Mouse (Mus musculus) heart, embryonic 13.5 days (tissue): Measurements from ENCODE around the gene Igf1. TPM values are rescaled to one million over a fixed set of nuclear protein-coding genes. Genes with fewer than 3 reads are reported as not detected.

Experiments used
- ATAC-seq: fragments of 200-750 bp; cut with Nextera tagmentation; 2 replicates; pipeline ENCODE4 v1.8.0; 2017; ENCODE audit warnings: moderate TSS enrichment; ENCODE audit not compliant: insufficient number of reproducible peaks, low FRiP score, low TSS enrichment; ENCODE audit errors: extremely low read depth
- H3K27ac ChIP-seq: fragments of 300-500 bp; sonication (generic); replicated peaks from 2 replicates; pipeline ENCODE4 v1.5.1; 2015; ENCODE audit warnings: moderate library complexity, mild to moderate bottlenecking, inconsistent platforms
- H3K27me3 ChIP-seq: fragments of 300-500 bp; sonication (generic); replicated peaks from 2 replicates; pipeline ENCODE4 v1.6.1; 2015; ENCODE audit warnings: mild to moderate bottlenecking, inconsistent platforms
- H3K36me3 ChIP-seq: fragments of 300-500 bp; sonication (generic); 2 replicates; pipeline ENCODE4 v1.6.1; 2015; ENCODE audit warnings: mild to moderate bottlenecking, inconsistent platforms
- H3K4me1 ChIP-seq: fragments of 300-500 bp; sonication (generic); 2 replicates; pipeline ENCODE4 v1.6.1; 2015; ENCODE audit warnings: inconsistent platforms
- H3K4me2 ChIP-seq: fragments of 300-500 bp; sonication (generic); 2 replicates; pipeline ENCODE4 v1.6.1; 2015; ENCODE audit warnings: inconsistent platforms, mild to moderate bottlenecking, moderate library complexity
- H3K4me3 ChIP-seq: fragments of 300-500 bp; sonication (generic); 2 replicates; pipeline ENCODE4 v1.5.1; 2015; ENCODE audit warnings: moderate library complexity, mild to moderate bottlenecking, inconsistent platforms
- H3K9ac ChIP-seq: fragments of 300-500 bp; sonication (generic); 2 replicates; pipeline ENCODE4 v1.6.1; 2015; ENCODE audit warnings: inconsistent platforms, mild to moderate bottlenecking, moderate library complexity
- H3K9me3 ChIP-seq: fragments of 300-500 bp; sonication (generic); 2 replicates; pipeline ENCODE4 v1.6.1; 2016; ENCODE audit warnings: inconsistent platforms
- whole genome bisulfite sequencing: fragments of 180-500 bp; shearing (Covaris S2); methylation state at CpG from one replicate; pipeline ENCODE4 v1.1.7; 2015; ENCODE audit warnings: mixed read lengths; 5-methylcytosine and 5-hydroxymethylcytosine counted together
- polyA plus RNA-seq: library from polyadenylated mRNA; unstranded; fragments of >200 nt; fragmentation: Nextera tagmentation; extraction: Ambion mirVana; gene quantifications from 2 replicates; pipeline ENCODE4 v1.2.1, GENCODE M21; 2015

Igf1 gene
- polyA plus RNA-seq, 1 experiment from 2014 or later = 39.5 TPM

DNA sequence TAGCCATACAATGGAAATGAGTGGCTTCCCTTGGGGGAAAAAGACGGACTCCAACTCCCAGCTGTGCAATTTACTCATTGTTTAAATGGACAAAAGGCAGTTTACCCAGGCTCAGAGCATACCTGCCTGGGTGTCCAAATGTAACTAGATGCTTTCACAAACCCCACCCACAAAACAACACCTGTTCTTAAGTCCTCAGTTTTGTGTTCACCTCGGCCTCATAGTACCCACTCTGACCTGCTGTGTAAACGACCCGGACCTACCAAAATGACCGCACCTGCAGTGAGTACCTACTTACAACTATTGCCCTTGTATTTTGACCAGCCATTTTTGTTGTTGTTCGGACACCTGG is 3.0 kb downstream of the Igf1 start:
- Histone ChIP-seq H3K9ac (peak overlapping the region; percentile 88), H3K4me3 (peak overlapping the region; percentile 64), H3K36me3 (peaks cover 19% of the 10 kb centered on the region), H3K9me3 (peaks cover 7% of the 10 kb centered on the region; the same call in 1 of the 2 replicates), H3K4me2 (peak overlapping the region; percentile 74), H3K4me1 (peaks cover 52% of the 10 kb centered on the region), H3K27me3 (no peaks in the 10 kb centered on the region), H3K27ac (peak overlapping the region; percentile 90)
- 71% methylated on average over 6 of the region's 6 CpGs for WGBS
- no peak for ATAC-seq

GRCm38 (mm10) chr10:87862899-87863298 is 4.8 kb downstream of the Igf1 start:
- ATAC-seq = no peak
- no peaks in the 10 kb centered on the region for H3K27me3 ChIP-seq
- 54% methylated on average over 7 of the region's 7 CpGs for WGBS
- H3K4me3 ChIP-seq = no peak overlapping the region
- 0 out of 2 replicates have a peak overlapping the region, but pooled peaks have one; percentile 14 for H3K9ac ChIP-seq
- H3K27ac ChIP-seq = peak overlapping the region; percentile 54
- peaks cover 32% of the 10 kb centered on the region for H3K36me3 ChIP-seq
- peaks cover 48% of the 10 kb centered on the region for H3K4me1 ChIP-seq
- H3K4me2 ChIP-seq = peak overlapping the region; percentile 38
- H3K9me3 ChIP-seq = peaks cover 7% of the 10 kb centered on the region; the same call in 1 of the 2 replicates

DNA sequence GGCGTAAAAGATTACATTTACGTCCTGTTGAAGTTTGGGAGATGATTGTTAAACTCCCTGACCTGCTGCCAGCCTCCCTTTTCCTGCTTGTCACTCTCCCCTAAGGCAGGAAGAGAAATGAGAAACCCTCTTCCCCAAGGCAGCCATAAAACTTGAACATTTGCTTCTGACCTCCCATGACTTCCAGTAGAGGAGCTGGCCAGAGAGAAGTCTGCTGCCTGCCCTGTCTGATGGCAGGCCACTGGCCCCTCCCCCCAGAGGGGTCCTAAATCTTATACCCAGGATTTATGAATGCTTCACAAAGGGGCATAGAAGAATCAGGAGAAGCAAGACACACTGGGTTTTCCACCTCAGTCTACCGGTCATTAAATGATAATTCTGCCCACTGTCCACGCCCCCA is 5.3 kb downstream of the Igf1 start:
- no peak for ATAC-seq
- Histone ChIP-seq H3K9ac (no peak overlapping the region), H3K4me2 (peak overlapping the region; percentile 38), H3K36me3 (peaks cover 35% of the 10 kb centered on the region), H3K9me3 (peaks cover 7% of the 10 kb centered on the region; the same call in 1 of the 2 replicates), H3K27me3 (no peaks in the 10 kb centered on the region), H3K4me3 (no peak overlapping the region), H3K4me1 (peaks cover 44% of the 10 kb centered on the region), H3K27ac (peak overlapping the region; percentile 54; the same call in 1 of the 2 replicates)
- WGBS = 66% methylated on average over 4 of the region's 4 CpGs

DNA sequence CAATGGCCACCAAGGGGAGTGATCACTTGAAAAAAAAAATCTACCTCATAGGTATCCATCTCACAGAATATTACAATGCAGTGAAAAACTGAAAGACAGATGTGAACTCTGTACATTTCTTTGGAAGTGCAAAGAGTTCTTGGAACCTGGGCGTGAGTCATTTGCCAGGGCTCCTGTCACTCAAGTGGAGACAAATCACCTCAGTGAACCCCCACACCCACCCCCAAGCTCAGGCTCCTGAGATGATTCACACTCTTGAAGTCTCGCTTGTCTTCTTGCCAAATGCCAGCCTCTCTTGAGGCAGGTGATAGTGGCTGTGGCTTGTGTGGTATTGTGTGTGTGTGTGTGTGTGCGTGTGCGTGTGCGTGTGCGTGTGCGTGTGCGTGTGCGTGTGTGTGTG is 7.6 kb downstream of the Igf1 start:
- H3K9ac ChIP-seq = no peak overlapping the region
- H3K27me3 ChIP-seq = no peaks in the 10 kb centered on the region
- peaks cover 57% of the 10 kb centered on the region for H3K36me3 ChIP-seq
- H3K4me3 ChIP-seq = no peak overlapping the region
- no peak overlapping the region for H3K27ac ChIP-seq
- 85% methylated on average over 9 of the region's 9 CpGs for WGBS
- no peak overlapping the region for H3K4me2 ChIP-seq
- no peak for ATAC-seq
- H3K4me1 ChIP-seq = peaks cover 35% of the 10 kb centered on the region
- H3K9me3 ChIP-seq = peaks cover 7% of the 10 kb centered on the region; the same call in 1 of the 2 replicates

DNA sequence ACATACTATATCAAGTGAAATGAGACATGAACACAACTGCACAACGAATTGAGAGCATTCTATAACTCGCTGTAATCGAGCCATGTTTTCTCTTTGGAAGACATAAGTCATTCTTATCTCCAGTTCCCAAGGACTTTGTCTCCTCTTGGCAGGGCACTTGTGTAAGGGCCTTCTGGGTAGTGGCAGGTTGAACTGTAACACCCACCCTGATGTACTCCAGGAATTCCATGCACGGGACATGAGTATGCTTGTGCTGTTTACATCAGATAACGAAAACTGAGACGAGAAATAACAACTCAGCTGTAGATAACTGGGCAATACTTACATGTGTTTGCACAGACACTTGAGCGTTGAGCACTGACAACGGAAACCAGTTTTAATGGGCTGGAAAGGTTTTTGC is 8.4 kb downstream of the Igf1 start:
- H3K9ac ChIP-seq = no peak overlapping the region
- ATAC-seq = no peak
- no peak overlapping the region for H3K4me2 ChIP-seq
- H3K9me3 ChIP-seq = peaks cover 5% of the 10 kb centered on the region; the same call in 1 of the 2 replicates
- H3K27ac ChIP-seq = no peak overlapping the region
- peaks cover 28% of the 10 kb centered on the region; the same call in 1 of the 2 replicates for H3K4me1 ChIP-seq
- H3K27me3 ChIP-seq = no peaks in the 10 kb centered on the region
- H3K4me3 ChIP-seq = no peak overlapping the region
- 37% methylated on average over 8 of the region's 8 CpGs for WGBS
- H3K36me3 ChIP-seq = peaks cover 58% of the 10 kb centered on the region

- no peak for ATAC-seq
Measured at GRCm38 (mm10) chr10:87867217-87867616, 9.2 kb downstream of the Igf1 start.

DNA sequence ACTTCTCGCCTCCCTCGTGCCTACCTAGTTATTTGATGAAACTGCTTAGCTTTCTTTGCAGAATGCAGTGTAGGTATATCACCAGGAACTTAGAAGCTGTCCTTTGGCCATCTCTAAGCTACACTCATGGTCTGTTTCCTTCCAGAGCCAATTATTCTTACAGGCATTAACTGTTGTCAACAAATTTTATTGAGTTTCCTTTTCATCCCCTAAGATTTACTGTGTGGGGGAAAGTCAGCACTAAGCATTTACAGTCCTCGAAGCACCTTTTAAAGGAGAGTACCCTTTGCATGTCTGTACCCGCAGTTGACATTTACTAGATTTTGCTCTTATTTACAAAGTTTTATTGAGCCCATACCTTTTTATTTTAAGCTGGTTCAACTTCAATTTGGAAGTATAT is 9.6 kb downstream of the Igf1 start:
- H3K27ac ChIP-seq = no peak overlapping the region
- no peak overlapping the region for H3K9ac ChIP-seq
- WGBS = 85% methylated on average over 4 of the region's 4 CpGs
- H3K4me1 ChIP-seq = peaks cover 39% of the 10 kb centered on the region
- ATAC-seq = no peak
- peaks cover 55% of the 10 kb centered on the region for H3K36me3 ChIP-seq
- H3K4me3 ChIP-seq = no peak overlapping the region
- H3K9me3 ChIP-seq = no peaks in the 10 kb centered on the region
- H3K27me3 ChIP-seq = no peaks in the 10 kb centered on the region
- H3K4me2 ChIP-seq = no peak overlapping the region

More at GRCm38 (mm10) chr10:87867217-87867616, 9.2 kb downstream of the Igf1 start:
- Histone ChIP-seq H3K36me3 (peaks cover 55% of the 10 kb centered on the region), H3K4me2 (no peak overlapping the region), H3K9me3 (no peaks in the 10 kb centered on the region), H3K4me3 (no peak overlapping the region), H3K27me3 (no peaks in the 10 kb centered on the region), H3K4me1 (peaks cover 35% of the 10 kb centered on the region), H3K27ac (no peak overlapping the region), H3K9ac (no peak overlapping the region)
- WGBS = 69% methylated on average over 2 of the region's 2 CpGs

- ATAC-seq = no peak
- WGBS = 81% methylated on average over 9 of the region's 9 CpGs
- no peak overlapping the region for H3K4me2 ChIP-seq
Measured at GRCm38 (mm10) chr10:87868349-87869053, 10.4 kb downstream of the Igf1 start.

DNA sequence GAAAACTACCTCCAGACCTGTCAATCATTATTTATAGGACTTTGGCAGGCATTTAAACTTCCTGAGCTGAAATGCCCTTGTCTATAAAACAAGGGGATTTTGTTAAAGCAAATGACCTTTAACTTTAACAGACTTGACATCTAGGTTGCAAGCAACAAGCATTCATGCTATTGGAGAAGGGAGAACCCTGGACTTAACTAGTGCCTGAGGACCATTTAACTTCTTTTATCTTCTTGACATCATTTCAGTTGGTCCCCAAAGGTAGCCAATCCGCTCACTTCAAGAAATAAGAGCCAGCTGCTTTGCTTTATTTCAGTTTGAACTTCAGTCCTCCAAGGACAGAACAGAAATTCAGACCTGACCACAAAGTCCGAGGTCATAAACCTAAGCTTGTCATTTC is 11.1 kb downstream of the Igf1 start:
- no peak overlapping the region for H3K9ac ChIP-seq
- H3K9me3 ChIP-seq = no peaks in the 10 kb centered on the region
- no peak overlapping the region for H3K4me3 ChIP-seq
- ATAC-seq = no peak
- peaks cover 34% of the 10 kb centered on the region for H3K4me1 ChIP-seq
- peaks cover 55% of the 10 kb centered on the region for H3K36me3 ChIP-seq
- H3K27ac ChIP-seq = no peak overlapping the region
- no peaks in the 10 kb centered on the region for H3K27me3 ChIP-seq
- H3K4me2 ChIP-seq = no peak overlapping the region
- WGBS = 71% methylated on average over 2 of the region's 2 CpGs

More at GRCm38 (mm10) chr10:87868349-87869053, 10.4 kb downstream of the Igf1 start:
- H3K9ac ChIP-seq = no peak overlapping the region
- peaks cover 38% of the 10 kb centered on the region for H3K4me1 ChIP-seq
- H3K4me3 ChIP-seq = no peak overlapping the region
- no peaks in the 10 kb centered on the region for H3K27me3 ChIP-seq
- peaks cover 55% of the 10 kb centered on the region for H3K36me3 ChIP-seq
- H3K27ac ChIP-seq = no peak overlapping the region
- H3K9me3 ChIP-seq = no peaks in the 10 kb centered on the region

DNA sequence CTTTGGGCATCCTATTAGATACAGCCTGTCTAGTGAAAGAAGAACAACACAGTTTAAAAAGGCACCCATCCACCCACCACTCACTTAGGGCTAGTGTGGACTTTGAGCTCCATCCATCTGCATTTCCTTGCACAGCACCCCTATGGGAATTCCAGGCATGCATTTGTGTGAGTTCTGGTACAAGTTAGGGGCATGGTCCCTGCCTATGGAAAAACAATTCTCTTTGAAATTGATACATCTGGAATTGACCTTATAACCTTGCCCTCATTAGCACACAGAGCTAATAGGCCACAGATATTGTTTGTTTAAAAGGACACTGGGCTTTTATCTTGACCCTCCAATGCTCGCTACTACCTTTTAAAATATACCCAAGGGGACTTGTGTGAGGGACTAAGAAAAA is 11.6 kb downstream of the Igf1 start:
- 75% methylated on average over 1 of the region's 1 CpGs for WGBS
- no peak overlapping the region for H3K9ac ChIP-seq
- H3K27me3 ChIP-seq = no peaks in the 10 kb centered on the region
- H3K27ac ChIP-seq = no peak overlapping the region
- no peak overlapping the region for H3K4me3 ChIP-seq
- H3K4me1 ChIP-seq = peaks cover 34% of the 10 kb centered on the region
- no peak for ATAC-seq
- H3K36me3 ChIP-seq = peaks cover 51% of the 10 kb centered on the region
- H3K4me2 ChIP-seq = no peak overlapping the region
- H3K9me3 ChIP-seq = no peaks in the 10 kb centered on the region

GRCm38 (mm10) chr10:87871863-87872647 is 14.0 kb downstream of the Igf1 start:
- ATAC-seq = no peak
- Histone ChIP-seq H3K4me2 (peak overlapping the region; percentile 40), H3K27me3 (no peaks in the 10 kb centered on the region), H3K36me3 (peaks cover 34% of the 10 kb centered on the region), H3K9ac (no peak overlapping the region), H3K9me3 (no peaks in the 10 kb centered on the region), H3K27ac (peak overlapping the region; percentile 64), H3K4me1 (peaks cover 21% of the 10 kb centered on the region), H3K4me3 (no peak overlapping the region)
- 25% methylated on average over 8 of the region's 8 CpGs for WGBS
